Mouse (Mus musculus): ENCODE results near the gene Arl5c. TPM values are rescaled to one million over a fixed set of nuclear protein-coding genes. Genes with fewer than 3 reads are reported as not detected.

The Arl5c gene
- polyA plus RNA-seq, 1 experiment from 2014 or later, result 7.1 TPM

- Histone ChIP-seq H3K36me3 (ENCODE audit: control insufficient read depth, insufficient read depth, low read length) (peaks cover 41% of the 10 kb centered on the region), H3K27me3 (ENCODE audit: control insufficient read depth, insufficient read depth, low read length) (no peaks in the 10 kb centered on the region), H3K9me3 (ENCODE audit: control insufficient read depth, low read length) (no peaks in the 10 kb centered on the region), H3K27ac (replicated peaks; ENCODE audit: low read depth, low read length) (no peak overlapping the region), H3K4me2 (ENCODE audit: low read length) (no peak overlapping the region), H3K4me3 (replicated peaks; ENCODE audit: low read depth, low read length) (no peak overlapping the region), H3K4me1 (ENCODE audit: control insufficient read depth, insufficient read depth, low read length) (0 out of 2 replicates have a peak, but pooled peaks cover 5% of the 10 kb centered on the region), H3K9ac (replicated peaks; ENCODE audit: low read length) (no peak overlapping the region)
- ATAC-seq (ENCODE audit: low FRiP score, low TSS enrichment) (no peak), DNase-seq (no peak)
- 50% methylated on average over 6 of the region's 6 CpGs for WGBS
These were observed 6.0 kb upstream of the Arl5c start for GRCm38 (mm10) chr11:98001986-98002385.

DNA sequence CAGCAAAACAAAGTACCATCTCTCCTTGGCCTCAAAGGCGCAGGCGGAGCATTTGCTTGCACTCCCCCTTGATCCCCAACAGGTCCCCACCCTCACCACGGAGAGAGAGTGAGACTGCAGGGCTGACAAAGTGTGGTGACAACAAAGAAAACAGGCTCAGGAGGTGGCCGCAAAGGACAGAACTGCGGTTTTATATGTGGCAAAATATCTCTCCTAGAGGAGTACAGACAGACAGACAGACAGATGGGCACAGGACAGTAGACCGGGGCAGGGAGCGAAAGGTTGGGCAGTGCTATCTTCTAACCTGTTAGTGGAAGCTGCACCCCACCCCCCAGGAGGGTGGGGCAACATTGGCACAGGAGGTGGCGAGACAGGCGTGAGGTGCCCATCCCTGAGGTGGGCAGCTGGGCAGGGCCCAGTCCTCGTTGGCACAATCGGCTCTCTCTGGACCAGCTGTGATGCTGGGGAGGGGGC lies 5.4 kb upstream of the Arl5c start:
- ATAC-seq (ENCODE audit: low FRiP score, low TSS enrichment), result no peak

DNA sequence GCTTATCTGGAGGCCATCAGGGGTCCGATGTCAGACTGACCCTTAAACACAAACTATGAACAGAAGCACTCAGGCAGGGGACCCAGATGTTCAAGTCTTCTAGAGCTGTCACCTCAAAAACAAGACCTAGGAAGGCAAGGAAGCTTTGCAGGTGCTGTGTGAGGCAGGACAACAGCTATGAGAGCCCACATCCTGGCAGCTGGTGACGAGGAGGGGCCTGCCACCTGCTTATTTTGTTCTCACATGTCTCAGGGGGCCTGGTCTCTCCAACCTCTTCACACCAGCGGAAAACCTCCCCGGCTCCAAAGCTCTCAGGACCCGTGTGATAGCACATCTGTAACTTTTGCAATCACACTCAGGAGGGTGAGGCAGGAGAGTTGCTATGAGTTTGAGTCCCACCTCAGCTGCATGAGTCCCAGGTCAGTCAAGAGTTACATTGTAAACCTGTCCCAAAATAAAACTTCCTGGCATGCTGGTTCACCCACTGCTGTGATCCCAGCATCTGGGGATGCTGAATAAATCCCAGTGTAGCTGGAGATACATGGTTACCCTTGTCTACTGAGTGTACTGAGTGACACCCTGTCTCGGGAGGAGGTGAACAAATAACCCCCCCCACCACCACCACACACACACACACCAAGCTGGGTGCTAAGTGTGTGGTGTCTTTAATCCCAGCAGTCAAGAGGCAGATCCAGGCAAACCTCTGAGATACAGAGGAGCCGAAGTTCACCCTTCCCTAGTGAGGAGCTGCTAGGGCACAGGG lies 4.6 kb upstream of the Arl5c start:
- H3K27ac ChIP-seq (replicated peaks; ENCODE audit: low read depth, low read length), result no peak overlapping the region
- WGBS, result 51% methylated on average over 7 of the region's 7 CpGs
- no peak overlapping the region for H3K9ac ChIP-seq (replicated peaks; ENCODE audit: low read length)
- no peaks in the 10 kb centered on the region for H3K27me3 ChIP-seq (ENCODE audit: control insufficient read depth, insufficient read depth, low read length)
- no peak overlapping the region for H3K4me3 ChIP-seq (replicated peaks; ENCODE audit: low read depth, low read length)
- DNase-seq, result no peak
- peaks cover 27% of the 10 kb centered on the region for H3K36me3 ChIP-seq (ENCODE audit: control insufficient read depth, insufficient read depth, low read length)
- H3K9me3 ChIP-seq (ENCODE audit: control insufficient read depth, low read length), result no peaks in the 10 kb centered on the region
- H3K4me2 ChIP-seq (ENCODE audit: low read length), result no peak overlapping the region
- no peak for ATAC-seq (ENCODE audit: low FRiP score, low TSS enrichment)
- peaks cover 8% of the 10 kb centered on the region for H3K4me1 ChIP-seq (ENCODE audit: control insufficient read depth, insufficient read depth, low read length)

More for the DNA sequence above, 5.4 kb upstream of the Arl5c start:
- no peak overlapping the region for H3K4me2 ChIP-seq (ENCODE audit: low read length)
- H3K27ac ChIP-seq (replicated peaks; ENCODE audit: low read depth, low read length), result no peak overlapping the region
- 0 out of 2 replicates have a peak, but pooled peaks cover 5% of the 10 kb centered on the region for H3K4me1 ChIP-seq (ENCODE audit: control insufficient read depth, insufficient read depth, low read length)
- no peaks in the 10 kb centered on the region for H3K27me3 ChIP-seq (ENCODE audit: control insufficient read depth, insufficient read depth, low read length)
- no peak overlapping the region for H3K9ac ChIP-seq (replicated peaks; ENCODE audit: low read length)
- H3K9me3 ChIP-seq (ENCODE audit: control insufficient read depth, low read length), result no peaks in the 10 kb centered on the region
- 38% methylated on average over 11 of the region's 11 CpGs for WGBS
- peaks cover 35% of the 10 kb centered on the region for H3K36me3 ChIP-seq (ENCODE audit: control insufficient read depth, insufficient read depth, low read length)
- no peak overlapping the region for H3K4me3 ChIP-seq (replicated peaks; ENCODE audit: low read depth, low read length)
- no peak for DNase-seq

- H3K4me2 ChIP-seq (ENCODE audit: low read length), result no peak overlapping the region
- 73% methylated on average over 5 of the region's 5 CpGs for WGBS
- ATAC-seq (ENCODE audit: low FRiP score, low TSS enrichment) (no peak), DNase-seq (no peak)
- H3K36me3 ChIP-seq (ENCODE audit: control insufficient read depth, insufficient read depth, low read length), result peaks cover 18% of the 10 kb centered on the region
- peaks cover 11% of the 10 kb centered on the region for H3K4me1 ChIP-seq (ENCODE audit: control insufficient read depth, insufficient read depth, low read length)
- no peak overlapping the region for H3K9ac ChIP-seq (replicated peaks; ENCODE audit: low read length)
- no peak overlapping the region for H3K4me3 ChIP-seq (replicated peaks; ENCODE audit: low read depth, low read length)
- no peak overlapping the region for H3K27ac ChIP-seq (replicated peaks; ENCODE audit: low read depth, low read length)
- no peaks in the 10 kb centered on the region for H3K9me3 ChIP-seq (ENCODE audit: control insufficient read depth, low read length)
- no peaks in the 10 kb centered on the region for H3K27me3 ChIP-seq (ENCODE audit: control insufficient read depth, insufficient read depth, low read length)
These were observed 3.8 kb upstream of the Arl5c start for GRCm38 (mm10) chr11:97999748-98000147.

DNA sequence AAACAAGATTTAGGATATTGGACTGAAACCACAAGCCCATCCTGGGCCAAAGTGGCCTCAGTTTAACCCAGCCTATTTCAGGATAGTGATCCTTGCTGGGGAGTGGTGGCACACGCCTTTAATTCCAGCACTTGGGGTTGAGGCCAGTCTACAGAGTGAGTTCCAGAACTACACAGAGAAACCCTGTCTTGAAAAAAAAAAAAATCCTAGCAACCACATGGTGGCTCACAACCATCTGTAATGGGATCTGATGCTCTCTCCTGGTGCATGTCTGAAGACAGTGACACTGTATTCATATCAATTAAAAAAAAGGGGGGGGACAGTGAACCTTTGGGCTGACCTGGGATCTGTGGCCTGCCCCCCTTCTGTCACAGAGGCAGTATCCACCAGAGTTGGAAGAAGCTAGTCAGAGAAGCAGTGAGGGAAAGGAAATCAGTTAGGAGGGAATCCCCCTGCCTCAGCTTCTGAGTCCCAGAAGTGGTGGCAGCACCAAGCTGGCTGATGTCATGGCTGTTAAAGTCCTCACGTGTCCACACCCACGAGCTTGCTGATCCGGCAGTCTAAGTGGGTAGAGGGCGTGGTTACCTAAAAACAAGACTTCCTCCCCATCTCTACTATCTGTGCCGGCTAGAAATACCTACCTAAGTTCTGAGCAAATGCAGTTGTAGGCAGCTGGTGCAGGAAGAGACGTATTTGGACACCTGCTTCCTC lies 3.1 kb upstream of the Arl5c start:
- WGBS, result 71% methylated on average over 7 of the region's 7 CpGs
- no peak overlapping the region for H3K27ac ChIP-seq (replicated peaks; ENCODE audit: low read depth, low read length)
- H3K36me3 ChIP-seq (ENCODE audit: control insufficient read depth, insufficient read depth, low read length), result peaks cover 11% of the 10 kb centered on the region
- DNase-seq (no peak), ATAC-seq (ENCODE audit: low FRiP score, low TSS enrichment) (no peak)
- H3K9me3 ChIP-seq (ENCODE audit: control insufficient read depth, low read length), result no peaks in the 10 kb centered on the region
- no peak overlapping the region for H3K9ac ChIP-seq (replicated peaks; ENCODE audit: low read length)
- H3K4me2 ChIP-seq (ENCODE audit: low read length), result no peak overlapping the region
- H3K4me3 ChIP-seq (replicated peaks; ENCODE audit: low read depth, low read length), result no peak overlapping the region
- peaks cover 11% of the 10 kb centered on the region for H3K4me1 ChIP-seq (ENCODE audit: control insufficient read depth, insufficient read depth, low read length)
- no peaks in the 10 kb centered on the region for H3K27me3 ChIP-seq (ENCODE audit: control insufficient read depth, insufficient read depth, low read length)

DNA sequence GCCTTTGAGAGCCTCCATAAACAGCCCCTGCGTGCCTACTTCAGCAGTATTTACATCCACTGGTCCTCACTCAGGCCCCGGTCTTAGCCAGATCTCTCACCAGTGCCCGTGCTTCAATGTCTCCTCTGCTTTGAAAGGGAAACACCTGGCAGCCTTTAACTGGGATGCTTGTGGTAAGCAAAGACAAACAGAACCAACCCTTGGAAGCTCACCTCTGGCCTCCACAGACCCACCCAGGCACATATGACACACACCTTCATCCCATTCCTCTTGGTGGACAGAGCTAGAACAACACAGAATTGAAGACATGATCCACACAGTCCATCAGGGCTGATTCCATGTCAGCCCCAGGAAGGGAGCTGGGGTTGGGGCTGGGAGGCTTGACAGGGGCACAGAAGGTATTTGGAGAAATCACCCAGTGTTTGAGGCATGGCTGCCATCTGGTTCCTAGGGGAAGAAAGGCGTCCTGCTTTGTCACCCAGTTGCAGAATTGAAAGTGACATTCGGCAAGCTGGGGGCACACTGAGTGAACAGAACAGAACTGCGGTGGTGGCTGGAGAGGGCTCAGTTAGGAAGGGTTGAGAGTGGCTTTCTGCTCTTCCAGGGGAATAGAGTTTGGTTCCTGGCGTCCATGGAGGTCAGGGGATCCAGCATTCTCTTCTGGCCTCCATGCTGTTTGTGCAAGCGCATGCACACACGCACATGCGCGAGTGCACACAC lies 2.3 kb upstream of the Arl5c start:
- H3K36me3 ChIP-seq (ENCODE audit: control insufficient read depth, insufficient read depth, low read length), result peaks cover 8% of the 10 kb centered on the region
- H3K4me2 ChIP-seq (ENCODE audit: low read length), result no peak overlapping the region
- peaks cover 9% of the 10 kb centered on the region for H3K4me1 ChIP-seq (ENCODE audit: control insufficient read depth, insufficient read depth, low read length)
- H3K27me3 ChIP-seq (ENCODE audit: control insufficient read depth, insufficient read depth, low read length), result no peaks in the 10 kb centered on the region
- 81% methylated on average over 11 of the region's 11 CpGs for WGBS
- ATAC-seq (ENCODE audit: low FRiP score, low TSS enrichment), result no peak
- no peak overlapping the region for H3K27ac ChIP-seq (replicated peaks; ENCODE audit: low read depth, low read length)
- H3K9ac ChIP-seq (replicated peaks; ENCODE audit: low read length), result no peak overlapping the region
- no peak overlapping the region for H3K4me3 ChIP-seq (replicated peaks; ENCODE audit: low read depth, low read length)
- no peak for DNase-seq
- H3K9me3 ChIP-seq (ENCODE audit: control insufficient read depth, low read length), result no peaks in the 10 kb centered on the region

GRCm38 (mm10) chr11:97997387-97997960 lies 1.5 kb upstream of the Arl5c start:
- H3K27me3 ChIP-seq (ENCODE audit: control insufficient read depth, insufficient read depth, low read length), result no peaks in the 10 kb centered on the region
- WGBS, result 83% methylated on average over 8 of the region's 8 CpGs
- ATAC-seq (ENCODE audit: low FRiP score, low TSS enrichment) (no peak), DNase-seq (no peak)
- H3K9me3 ChIP-seq (ENCODE audit: control insufficient read depth, low read length), result no peaks in the 10 kb centered on the region
- no peak overlapping the region for H3K4me3 ChIP-seq (replicated peaks; ENCODE audit: low read depth, low read length)
- no peak overlapping the region for H3K9ac ChIP-seq (replicated peaks; ENCODE audit: low read length)
- H3K36me3 ChIP-seq (ENCODE audit: control insufficient read depth, insufficient read depth, low read length), result peaks cover under 1% of the 10 kb centered on the region; the same call in 1 of the 2 replicates
- H3K27ac ChIP-seq (replicated peaks; ENCODE audit: low read depth, low read length), result no peak overlapping the region
- no peak overlapping the region for H3K4me2 ChIP-seq (ENCODE audit: low read length)
- H3K4me1 ChIP-seq (ENCODE audit: control insufficient read depth, insufficient read depth, low read length), result peaks cover 6% of the 10 kb centered on the region

- Histone ChIP-seq H3K4me2 (ENCODE audit: low read length) (no peak overlapping the region), H3K27ac (replicated peaks; ENCODE audit: low read depth, low read length) (no peak overlapping the region), H3K4me1 (ENCODE audit: control insufficient read depth, insufficient read depth, low read length) (peaks cover 6% of the 10 kb centered on the region), H3K4me3 (replicated peaks; ENCODE audit: low read depth, low read length) (no peak overlapping the region), H3K9ac (replicated peaks; ENCODE audit: low read length) (no peak overlapping the region), H3K36me3 (ENCODE audit: control insufficient read depth, insufficient read depth, low read length) (no peaks in the 10 kb centered on the region), H3K9me3 (ENCODE audit: control insufficient read depth, low read length) (no peaks in the 10 kb centered on the region), H3K27me3 (ENCODE audit: control insufficient read depth, insufficient read depth, low read length) (no peaks in the 10 kb centered on the region)
- ATAC-seq (ENCODE audit: low FRiP score, low TSS enrichment), result no peak
- DNase-seq, result no peak
- 70% methylated on average over 1 of the region's 1 CpGs for WGBS
These were observed 710 bp upstream of the Arl5c start for GRCm38 (mm10) chr11:97996691-97997090.
